Comparison of ENCODE assay signal across 24 mouse cellular contexts in the genomic region with DNA sequence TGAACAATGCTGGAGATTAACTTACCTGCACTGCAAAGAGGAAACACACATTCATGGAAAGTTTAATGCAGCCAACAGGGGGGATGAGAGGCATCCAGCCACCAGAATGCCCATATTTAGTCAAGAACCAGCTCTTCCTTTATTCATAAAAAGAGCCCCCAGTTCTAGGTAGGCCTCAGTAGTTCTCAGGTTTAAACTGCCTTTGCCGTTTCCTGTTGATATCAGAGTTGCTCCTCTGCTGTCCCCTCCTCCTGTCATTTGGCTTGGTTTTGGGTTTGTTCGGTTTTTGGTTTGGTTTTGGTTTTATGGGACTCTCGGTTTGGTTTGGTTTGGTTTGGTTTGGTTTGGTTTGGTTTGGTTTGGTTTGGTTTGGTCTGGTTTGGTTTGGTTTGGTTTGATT.
"Had no signal": no experiment of that assay in that cellular context is flagged by ENCODE, and none has a peak within 500 bp of the region (broad histone marks: within the 10 kb centered on the region; RNA-seq: fewer than 3 reads in every experiment).

No protein-coding gene starts in this region.

- DNase-seq: gastrocnemius, postnatal 14 days; gastrocnemius, postnatal 36 days; heart, adult 11 months; heart, adult 2 months; heart, postnatal 10 days; kidney, adult 11 months; kidney, adult 2 months; kidney, adult 9 months; kidney, postnatal 14 days; kidney, postnatal 36 days; layer of hippocampus, adult 9-11 months; layer of hippocampus, postnatal 36 days; left cerebral cortex, postnatal 4 days had no signal

- H3K9me3 ChIP-seq: heart, embryonic 12.5 days; hindbrain, embryonic 13.5 days; hindbrain, embryonic 15.5 days; kidney, embryonic 15.5 days; limb, embryonic 13.5 days; limb, embryonic 15.5 days; liver, embryonic 12.5 days had no signal

- ATAC-seq: hindbrain, postnatal 0 days; intestine, embryonic 16.5 days; liver, embryonic 12.5 days had no signal

- H3K36me3 ChIP-seq: heart, embryonic 12.5 days; hindbrain, embryonic 13.5 days; hindbrain, embryonic 15.5 days; kidney, embryonic 15.5 days; limb, embryonic 13.5 days; limb, embryonic 15.5 days; liver, embryonic 12.5 days had no signal

- H3K4me2 ChIP-seq: heart, embryonic 12.5 days; hindbrain, embryonic 13.5 days; hindbrain, embryonic 15.5 days; kidney, embryonic 15.5 days; limb, embryonic 13.5 days; limb, embryonic 15.5 days; liver, embryonic 12.5 days had no signal

- H3K9ac ChIP-seq: heart, embryonic 12.5 days; hindbrain, embryonic 13.5 days; hindbrain, embryonic 15.5 days; kidney, embryonic 15.5 days; limb, embryonic 13.5 days; limb, embryonic 15.5 days; liver, embryonic 12.5 days; liver, embryonic 14.5 days had no signal

- H3K27ac ChIP-seq: heart, adult 2 months; hindbrain, embryonic 13.5 days; hindbrain, embryonic 15.5 days; hindbrain, postnatal 0 days; kidney, embryonic 15.5 days; kidney, postnatal 0 days; limb, embryonic 13.5 days; limb, embryonic 15.5 days; liver, embryonic 12.5 days; liver, embryonic 14.5 days had no signal

- H3K4me1 ChIP-seq: hindbrain, embryonic 15.5 days; limb, embryonic 13.5 days; limb, embryonic 15.5 days; liver, embryonic 12.5 days had no signal

- H3K4me3 ChIP-seq: heart, adult 2 months; heart, embryonic 12.5 days; hindbrain, embryonic 13.5 days; hindbrain, embryonic 15.5 days; kidney, embryonic 15.5 days; limb, embryonic 13.5 days; limb, embryonic 15.5 days; liver, embryonic 12.5 days had no signal

- H3K27me3 ChIP-seq: heart, embryonic 12.5 days; hindbrain, embryonic 13.5 days; hindbrain, embryonic 15.5 days; kidney, embryonic 15.5 days; limb, embryonic 13.5 days; limb, embryonic 15.5 days; liver, embryonic 12.5 days had no signal
